Mouse (Mus musculus) T-helper 1 cell (primary cell): ENCODE data around the gene Smarce1.

ENCODE experiments used
- in situ Hi-C: fragments of 300-600 bp; cut with MboI, MseI; formaldehyde crosslinking; loops from one replicate; pipeline ENCODE4 v1.15.1; 2025; ENCODE audit warnings: high pct_unique_total_duplicates

The Smarce1 gene

GRCm38 (mm10) chr11:99230261-99231048 lies at the start of gene Smarce1:
TSS of gene Smarce1 (minus strand) at chr11:99231017.
- in situ Hi-C loops, result no loop called here

- in situ Hi-C loops, result no loop called here
These were observed 49.2 kb upstream of the Smarce1 start for GRCm38 (mm10) chr11:99279986-99280385.

- in situ Hi-C loops, result no loop called here
These were observed 46.0 kb upstream of the Smarce1 start for GRCm38 (mm10) chr11:99276786-99277185.

- in situ Hi-C loops, result no loop called here
These were observed 44.8 kb upstream of the Smarce1 start for GRCm38 (mm10) chr11:99275624-99276023.

- in situ Hi-C loops, result no loop called here
These were observed 41.9 kb upstream of the Smarce1 start for GRCm38 (mm10) chr11:99272721-99273120.

GRCm38 (mm10) chr11:99269192-99269591 lies 38.4 kb upstream of the Smarce1 start:
- in situ Hi-C loops, result no loop called here

- in situ Hi-C loops, result no loop called here
These were observed 35.0 kb upstream of the Smarce1 start for GRCm38 (mm10) chr11:99265796-99266195.

- in situ Hi-C loops, result no loop called here
These were observed 34.4 kb upstream of the Smarce1 start for GRCm38 (mm10) chr11:99265220-99265619.

- in situ Hi-C loops, result no loop called here
These were observed 25.4 kb upstream of the Smarce1 start for GRCm38 (mm10) chr11:99256213-99256612.

GRCm38 (mm10) chr11:99255316-99255715 lies 24.5 kb upstream of the Smarce1 start:
- in situ Hi-C loops, result no loop called here

- in situ Hi-C loops, result no loop called here
These were observed 23.1 kb upstream of the Smarce1 start for GRCm38 (mm10) chr11:99253893-99254292.

GRCm38 (mm10) chr11:99252671-99253070 lies 21.9 kb upstream of the Smarce1 start:
- in situ Hi-C loops, result no loop called here

GRCm38 (mm10) chr11:99250666-99251065 lies 19.8 kb upstream of the Smarce1 start:
- in situ Hi-C loops, result no loop called here

- in situ Hi-C loops, result no loop called here
These were observed 19.4 kb upstream of the Smarce1 start for GRCm38 (mm10) chr11:99250241-99250640.

- in situ Hi-C loops, result loop anchor here (5.0 to 10.0 kb wide), 2 partner anchors 43 to 1134 kb away; no protein-coding TSS in a partner anchor
These were observed 18.3 kb upstream of the Smarce1 start for GRCm38 (mm10) chr11:99249115-99249514.

GRCm38 (mm10) chr11:99247916-99248315 lies 17.1 kb upstream of the Smarce1 start:
- in situ Hi-C loops, result loop anchor here (5.0 to 10.0 kb wide), 2 partner anchors 44 to 1133 kb away; no protein-coding TSS in a partner anchor

- in situ Hi-C loops, result loop anchor here (10.0 kb wide), 1 partner anchor 1130 kb away; no protein-coding TSS in a partner anchor
These were observed 13.7 kb upstream of the Smarce1 start for GRCm38 (mm10) chr11:99244519-99244918.

- in situ Hi-C loops, result loop anchor here (10.0 kb wide), 1 partner anchor 1129 kb away; no protein-coding TSS in a partner anchor
These were observed 13.1 kb upstream of the Smarce1 start, which contains the start of gene Krt222 for GRCm38 (mm10) chr11:99243820-99244374. TSS of gene Krt222 (minus strand) at chr11:99244085.

GRCm38 (mm10) chr11:99243200-99243819 lies 12.5 kb upstream of the Smarce1 start:
- in situ Hi-C loops, result loop anchor here (10.0 kb wide), 1 partner anchor 1129 kb away; no protein-coding TSS in a partner anchor

GRCm38 (mm10) chr11:99242056-99242455 lies 11.2 kb upstream of the Smarce1 start:
- in situ Hi-C loops, result loop anchor here (10.0 kb wide), 1 partner anchor 1127 kb away; no protein-coding TSS in a partner anchor

GRCm38 (mm10) chr11:99238468-99238867 lies 7.7 kb upstream of the Smarce1 start:
- in situ Hi-C loops, result no loop called here
